Mouse (Mus musculus) 3134 (cell line): ENCODE results near the gene Klc3.

Experiments
- DNase-seq: peaks from one replicate; pipeline ENCODE4 v3.0.0-alpha.2; 2011; ENCODE audit warnings: low spot score; ENCODE audit not compliant: insufficient read length; ENCODE audit errors: extremely low read depth

The Klc3 gene

GRCm38 (mm10) chr7:19362276-19362675 lies 41.6 kb downstream of the Klc3 start:
- DNase-seq, result no peak

- DNase-seq, result peak; percentile 75
These were observed 42.2 kb downstream of the Klc3 start for GRCm38 (mm10) chr7:19361720-19362119.

- peak; percentile 90 for DNase-seq
These were observed 43.0 kb downstream of the Klc3 start for GRCm38 (mm10) chr7:19360944-19361343.

GRCm38 (mm10) chr7:19359892-19360641 lies 43.8 kb downstream of the Klc3 start:
- peak; percentile 94 for DNase-seq

- peak; percentile 80 for DNase-seq
These were observed 44.5 kb downstream of the Klc3 start, which contains the start of the genes Cd3eap and Ppp1r13l for GRCm38 (mm10) chr7:19359299-19359891. Cd3eap (minus strand) TSS chr7:19359483. Ppp1r13l (plus strand) TSS chr7:19359749.

GRCm38 (mm10) chr7:19358634-19359033 lies 45.3 kb downstream of the Klc3 start:
- no peak for DNase-seq

GRCm38 (mm10) chr7:19357381-19358375 lies 46.2 kb downstream of the Klc3 start:
- no peak for DNase-seq

GRCm38 (mm10) chr7:19356311-19356710 lies 47.6 kb downstream of the Klc3 start:
- no peak for DNase-seq

GRCm38 (mm10) chr7:19354991-19355390 lies 48.9 kb downstream of the Klc3 start:
- DNase-seq, result no peak

- no peak for DNase-seq
These were observed 53.7 kb downstream of the Klc3 start for GRCm38 (mm10) chr7:19350221-19350620.

- no peak for DNase-seq
These were observed 54.6 kb downstream of the Klc3 start for GRCm38 (mm10) chr7:19349188-19349915.

GRCm38 (mm10) chr7:19344938-19345471 lies 58.9 kb downstream of the Klc3 start:
- peak; percentile 95 for DNase-seq
